Mouse (Mus musculus) heart, adult 8-10 months (tissue): ENCODE results near the gene Cab39. TPM values are rescaled to one million over a fixed set of nuclear protein-coding genes. Genes with fewer than 3 reads are reported as not detected.
A peak's percentile ranks its signal among the peaks of the same experiment; 100 is the strongest.

ENCODE experiments used
- DNase-seq: peaks from one replicate; pipeline ENCODE4 v3.0.0; 2022; ENCODE audit warnings: low spot score
- total RNA-seq, 4 experiments: library from RNA; stranded (reverse); gene quantifications; 2 replicates each; pipeline ENCODE4 v1.2.4; 2022

Cab39 gene
- total RNA-seq, 4 experiments from 2014 or later, result 109 to 121 (median 111) TPM

GRCm38 (mm10) chr1:85845476-85845875, 52.2 kb downstream of the Cab39 start:
- no peak for DNase-seq

- DNase-seq, result no peak
Observed at GRCm38 (mm10) chr1:85849016-85849415, 55.8 kb downstream of the Cab39 start.

- no peak for DNase-seq
Observed at GRCm38 (mm10) chr1:85850851-85851250, 57.6 kb downstream of the Cab39 start.

- peak; percentile 69 for DNase-seq
Observed at GRCm38 (mm10) chr1:85852996-85853689, 59.9 kb downstream of the Cab39 start.

DNA sequence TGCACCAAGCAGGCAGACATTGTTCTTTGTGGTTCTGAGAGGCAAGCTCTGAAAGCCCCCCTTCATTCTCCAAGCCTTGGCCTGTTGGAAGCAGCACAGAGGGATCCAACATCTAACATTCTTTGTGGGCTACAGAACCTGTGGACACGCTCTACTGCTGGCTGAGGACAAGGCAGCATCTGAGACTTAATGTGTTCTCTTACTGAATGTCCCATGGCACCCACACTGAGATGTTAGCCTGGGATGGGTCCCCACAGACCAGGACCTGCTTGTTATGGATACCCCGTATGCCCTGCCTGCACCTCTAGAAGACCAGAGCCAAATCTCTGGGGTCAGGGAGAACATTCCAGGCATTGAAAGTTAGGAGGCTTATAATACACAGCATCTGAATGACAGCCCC, 60.6 kb downstream of the Cab39 start:
- no peak for DNase-seq

- no peak for DNase-seq
Observed at GRCm38 (mm10) chr1:85854475-85854874, 61.2 kb downstream of the Cab39 start.

- DNase-seq, result no peak
Observed at GRCm38 (mm10) chr1:85856266-85856665, 63.0 kb downstream of the Cab39 start.

- no peak for DNase-seq
Observed at GRCm38 (mm10) chr1:85857261-85857754, 64.1 kb downstream of the Cab39 start.

DNA sequence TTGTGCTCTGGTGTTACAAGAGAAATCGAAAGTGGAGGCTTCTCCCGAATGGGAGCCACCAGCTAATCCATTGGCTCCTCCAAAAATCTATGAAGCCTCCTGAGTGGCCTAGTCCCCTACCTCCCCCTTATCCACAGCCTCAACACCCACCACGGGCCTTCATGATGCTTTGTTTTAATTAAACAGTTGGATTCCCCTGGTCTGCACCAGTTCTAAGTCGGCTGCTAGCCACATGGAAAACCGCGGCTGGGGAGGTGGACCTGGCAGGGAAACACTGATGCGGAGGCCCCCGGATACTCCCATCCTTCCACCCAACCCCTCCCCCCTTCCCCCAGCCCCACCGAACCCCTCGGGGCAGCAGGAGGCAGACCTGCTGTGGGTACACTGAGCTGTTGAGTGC, 71.1 kb downstream of the Cab39 start:
- no peak for DNase-seq

GRCm38 (mm10) chr1:85870001-85870400, 76.8 kb downstream of the Cab39 start:
- DNase-seq, result no peak

GRCm38 (mm10) chr1:85870546-85870945, 77.3 kb downstream of the Cab39 start:
- DNase-seq, result no peak

DNA sequence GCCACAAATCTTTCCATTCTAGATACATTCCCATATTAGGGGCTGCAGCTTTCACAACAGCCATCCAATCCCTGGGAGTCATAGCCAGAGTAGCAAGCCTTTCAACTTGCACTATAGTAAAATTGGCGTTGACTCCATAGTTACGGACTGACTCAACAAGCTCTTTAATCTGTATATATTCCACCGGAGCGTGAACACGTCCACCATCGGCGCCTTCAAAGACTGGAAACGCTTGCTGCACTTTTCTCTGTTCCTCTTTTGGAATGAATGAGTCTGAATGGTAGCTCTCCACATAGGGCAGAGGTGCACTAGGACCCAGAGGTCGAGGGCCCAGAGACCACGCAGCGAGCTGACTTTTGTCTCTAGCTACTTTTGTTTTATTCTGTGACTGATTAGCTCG, 88.8 kb downstream of the Cab39 start:
- no peak for DNase-seq

DNA sequence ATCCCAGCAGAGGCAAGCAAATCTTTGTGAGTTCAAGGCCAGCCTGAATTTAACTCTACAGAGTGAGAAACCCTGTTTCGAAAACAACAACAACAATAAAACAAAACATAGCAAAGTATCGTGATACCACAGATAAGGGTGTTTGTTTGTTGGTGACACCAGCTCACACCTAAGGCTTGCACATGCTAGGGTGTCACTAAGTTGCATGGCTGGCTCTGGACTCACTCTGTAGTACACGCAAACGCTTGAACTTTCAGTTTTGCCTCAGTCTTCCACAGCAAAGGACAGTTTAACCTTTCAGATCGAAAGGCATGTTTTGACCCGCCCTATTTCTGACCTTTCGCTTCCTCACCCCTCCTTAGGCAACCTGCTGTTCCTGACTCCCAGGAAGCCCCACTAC, 94.0 kb downstream of the Cab39 start:
- no peak for DNase-seq

DNA sequence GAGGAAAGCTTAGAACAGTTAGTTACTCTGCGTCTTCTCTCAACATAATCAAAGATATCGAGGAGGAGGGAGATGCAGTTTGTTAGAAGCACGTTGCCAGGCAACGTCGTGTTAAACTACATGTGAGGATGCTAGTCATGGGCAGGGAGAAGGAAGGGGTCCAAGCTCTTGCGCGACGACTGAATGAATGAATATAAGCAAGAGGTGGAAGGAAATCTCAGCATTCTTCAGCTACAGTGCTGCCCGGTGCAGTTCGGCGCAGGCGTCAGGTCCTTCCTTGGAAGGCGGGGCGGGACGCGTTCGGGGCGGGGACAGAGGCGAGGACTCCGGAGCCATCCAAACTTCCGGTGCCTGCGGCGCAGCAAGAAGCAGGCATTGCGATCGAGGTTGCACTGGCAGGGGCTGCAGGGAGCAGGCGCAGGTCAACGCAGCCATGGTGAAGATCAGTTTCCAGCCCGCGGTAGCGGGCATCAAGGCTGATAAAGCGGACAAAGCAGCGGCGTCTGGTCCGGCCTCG, 101.0 kb downstream of the Cab39 start, which contains the start of gene Itm2c:
TSS of gene Itm2c (plus strand) at position 51 of the 517 bp plus-strand sequence.
- peak; percentile 90 for DNase-seq

- DNase-seq, result no peak
Observed at GRCm38 (mm10) chr1:85894748-85895360, 101.6 kb downstream of the Cab39 start.

GRCm38 (mm10) chr1:85895391-85895837, 102.2 kb downstream of the Cab39 start:
- DNase-seq, result peak; percentile 70

DNA sequence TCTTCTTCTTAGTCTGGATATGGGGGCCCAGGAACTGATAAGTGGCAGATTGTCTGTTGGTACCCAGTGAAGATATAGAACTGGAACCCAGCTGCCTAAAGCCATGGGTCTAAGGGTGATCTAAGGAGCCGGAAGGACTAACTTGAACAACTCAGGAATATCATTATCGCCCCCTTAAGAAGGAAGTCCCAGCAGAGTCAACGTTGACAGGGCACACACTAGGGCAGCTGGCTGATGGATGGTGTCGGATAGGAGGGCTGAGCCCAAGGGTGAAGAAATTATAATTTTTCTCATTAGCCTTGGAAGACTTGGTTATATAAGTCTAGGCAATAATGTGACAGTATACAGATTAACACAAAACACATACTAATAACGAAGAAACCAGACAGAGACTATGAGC, 102.9 kb downstream of the Cab39 start:
- no peak for DNase-seq

DNA sequence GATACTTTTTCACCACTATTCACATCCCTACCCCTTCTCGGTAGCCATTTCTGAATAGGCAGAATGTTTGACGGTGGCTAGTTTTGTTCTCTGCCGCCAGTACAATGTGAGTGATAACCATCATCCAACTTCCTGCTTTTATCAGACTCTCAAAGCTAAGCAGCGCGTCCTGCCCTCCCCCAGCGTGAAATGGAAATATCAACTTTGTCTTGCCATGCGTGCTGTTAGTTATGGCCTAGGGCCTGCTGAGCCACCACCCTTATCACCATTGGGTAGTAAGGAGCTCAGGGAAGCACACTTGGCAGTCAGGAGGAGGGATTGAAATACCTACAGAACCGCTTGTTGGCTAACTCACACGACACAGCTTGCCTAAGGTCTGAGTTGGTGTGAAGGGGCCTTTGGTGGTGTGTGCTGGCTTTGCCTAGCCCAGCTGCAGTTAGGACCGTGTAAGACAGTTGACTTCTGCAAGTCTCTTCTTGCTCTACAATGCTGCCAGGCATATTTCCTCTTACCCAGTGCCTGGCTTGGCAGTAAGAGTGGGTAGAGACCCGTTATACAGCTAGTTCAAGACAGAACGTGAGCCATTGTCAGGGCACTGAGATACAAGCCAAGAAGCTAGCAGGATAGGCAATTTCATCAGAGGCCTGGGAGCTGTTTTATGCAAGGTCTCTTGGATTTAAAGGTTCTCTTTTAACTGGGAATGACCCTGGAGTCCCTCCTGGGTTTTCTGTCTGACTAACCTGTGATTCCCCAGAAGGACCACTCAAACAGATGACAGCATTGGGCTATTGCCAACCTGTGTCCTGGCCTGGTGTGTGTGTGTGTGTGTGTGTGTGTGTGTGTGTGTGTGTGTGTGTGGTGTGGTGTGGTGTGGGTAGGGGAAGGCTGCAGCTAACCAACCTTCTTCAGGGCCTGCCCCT, 103.8 kb downstream of the Cab39 start:
- no peak for DNase-seq

DNA sequence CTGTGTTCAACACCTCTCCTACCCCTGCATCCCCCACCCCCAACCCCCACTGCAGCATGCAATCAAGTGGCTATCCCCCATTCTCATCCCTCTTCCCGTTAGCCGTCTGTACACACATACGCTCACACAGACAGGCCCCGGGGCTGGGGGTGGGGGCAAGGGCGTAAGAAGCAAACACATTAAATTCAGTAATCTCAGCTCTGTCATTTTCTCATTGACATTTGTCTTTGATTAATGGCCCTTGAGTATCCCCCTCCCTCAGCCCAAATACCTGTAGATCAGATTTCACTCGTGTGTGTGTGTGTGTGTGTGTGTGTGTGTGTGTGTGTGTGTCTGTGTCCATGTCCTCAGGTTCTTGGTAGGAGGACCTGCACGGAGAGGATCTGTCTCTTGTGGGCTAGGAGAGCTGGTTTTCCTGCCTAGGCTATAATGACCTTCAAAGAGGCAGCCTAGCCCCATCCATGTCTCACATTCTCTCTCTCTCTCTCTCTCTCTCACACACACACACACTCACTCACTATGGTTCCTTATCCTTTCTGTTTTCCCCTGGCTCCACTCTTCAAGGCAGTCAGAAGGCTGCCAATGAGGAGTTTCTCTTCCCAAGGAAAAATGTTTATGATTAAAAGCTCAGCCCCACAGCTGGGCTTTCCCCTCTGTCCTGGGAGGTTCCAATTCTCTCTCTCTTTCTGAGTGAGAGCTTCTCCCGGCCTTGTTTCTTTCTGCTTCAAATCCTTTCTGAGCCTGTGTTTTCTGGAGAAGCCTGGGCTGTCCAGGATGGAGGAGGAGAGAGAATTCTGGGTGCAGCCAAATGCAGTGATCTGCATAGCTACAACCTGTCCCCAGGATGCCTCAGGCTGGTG, 104.9 kb downstream of the Cab39 start:
- DNase-seq, result no peak

DNA sequence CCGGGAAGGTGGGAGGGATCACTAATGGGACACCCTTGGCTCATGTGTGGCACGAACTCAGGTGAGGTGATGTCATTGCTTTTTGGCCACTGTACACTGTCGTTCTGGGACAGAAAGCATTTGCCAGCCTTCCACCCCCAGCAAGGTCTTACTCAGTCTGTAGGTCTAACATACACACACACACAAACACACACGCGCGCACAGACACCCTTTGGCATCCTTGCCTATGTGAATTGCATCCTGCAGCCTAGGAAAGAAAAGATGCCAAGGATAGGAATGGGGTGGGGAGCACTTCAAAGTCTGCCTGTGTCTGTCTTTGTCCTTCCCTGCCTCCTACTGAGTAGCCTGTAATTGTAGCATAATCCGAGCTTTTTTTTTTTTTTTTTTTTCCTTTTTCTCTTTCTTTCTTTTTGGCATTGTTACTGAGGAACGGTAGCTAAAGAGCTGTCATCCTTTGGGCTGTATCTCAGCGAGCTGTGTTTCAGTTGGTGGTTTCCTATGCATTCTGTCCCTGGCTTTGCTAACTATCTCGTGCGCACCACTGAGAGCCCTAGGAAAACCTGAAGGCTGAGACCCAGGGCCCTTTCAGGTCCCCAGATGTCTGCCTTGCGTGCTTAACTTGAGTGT, 105.6 kb downstream of the Cab39 start:
- no peak for DNase-seq
